Mouse (Mus musculus): ENCODE results near the gene Fscn2. TPM values are rescaled to one million over a fixed set of nuclear protein-coding genes. Genes with fewer than 3 reads are reported as not detected.

Gene Fscn2
- polyA plus RNA-seq, 1 experiment from 2014 or later: 1.0 TPM

- no peaks in the 10 kb centered on the region for H3K9me3 ChIP-seq (ENCODE audit: control insufficient read depth, low read length)
- no peaks in the 10 kb centered on the region for H3K27me3 ChIP-seq (ENCODE audit: control insufficient read depth, insufficient read depth, low read length)
- no peak overlapping the region for H3K27ac ChIP-seq (ENCODE audit: low read depth, low read length)
- no peak overlapping the region for H3K4me3 ChIP-seq (ENCODE audit: low read depth, low read length)
- ATAC-seq (replicated peaks; ENCODE audit: low FRiP score) (no peak), DNase-seq (ENCODE audit: low spot score) (peak; percentile 81)
- peaks cover 22% of the 10 kb centered on the region for H3K4me1 ChIP-seq (replicated peaks; ENCODE audit: control insufficient read depth, insufficient read depth, low read length)
- H3K9ac ChIP-seq (ENCODE audit: low read length): no peak overlapping the region
- H3K36me3 ChIP-seq (ENCODE audit: control insufficient read depth, insufficient read depth, low read length): no peaks in the 10 kb centered on the region
- WGBS: 25% methylated on average over 26 of the region's 26 CpGs
- H3K4me2 ChIP-seq (ENCODE audit: low read depth, low read length, severe bottlenecking): no peak overlapping the region
These were observed 7.6 kb upstream of the Fscn2 start for GRCm38 (mm10) chr11:120353500-120354303.

DNA sequence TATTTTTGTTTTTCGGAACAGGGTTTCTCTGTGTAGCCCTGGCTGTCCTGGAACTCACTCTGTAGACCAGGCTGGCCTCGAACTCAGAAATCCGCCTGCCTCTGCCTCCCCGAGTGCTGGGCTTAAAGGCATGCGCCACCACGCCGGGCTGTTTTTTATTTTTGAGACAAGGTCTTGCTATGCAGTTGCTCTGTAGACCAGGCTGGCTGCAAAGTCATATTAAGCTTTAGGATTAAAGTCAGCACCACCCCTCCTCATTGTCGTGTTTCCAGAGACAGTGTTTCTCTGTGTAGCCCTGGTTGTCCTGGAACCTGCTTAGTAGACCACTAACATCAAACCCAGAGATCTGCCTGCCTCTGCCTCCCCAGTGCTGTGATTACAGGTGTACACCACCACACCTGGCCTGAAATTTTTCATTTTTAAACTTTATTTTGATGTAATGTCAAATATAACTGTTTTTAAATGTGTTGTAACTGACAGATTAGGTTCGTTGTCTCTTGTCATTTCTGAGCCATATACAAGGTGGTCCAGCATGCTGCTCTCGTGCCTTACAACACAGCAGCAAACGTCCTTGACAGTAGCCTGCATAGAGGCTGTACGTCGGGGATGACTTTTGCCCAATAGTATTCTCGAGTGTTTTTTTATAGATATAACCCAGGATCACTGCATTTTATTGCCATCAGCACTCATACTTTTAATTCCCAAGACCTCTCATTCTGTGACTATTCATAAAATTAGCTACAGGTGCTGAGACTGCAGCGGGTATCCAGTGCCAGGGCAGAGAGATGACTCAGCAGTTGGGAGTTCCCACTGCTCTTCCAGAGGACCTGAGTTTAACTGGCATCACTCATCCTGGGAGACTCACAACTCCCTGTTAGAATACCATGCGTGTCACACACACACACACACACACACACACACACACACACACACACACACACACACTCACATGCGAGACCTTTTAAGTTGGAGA, 6.7 kb upstream of the Fscn2 start:
- Histone ChIP-seq H3K36me3 (ENCODE audit: control insufficient read depth, insufficient read depth, low read length) (no peaks in the 10 kb centered on the region), H3K4me2 (ENCODE audit: low read depth, low read length, severe bottlenecking) (no peak overlapping the region), H3K9ac (ENCODE audit: low read length) (no peak overlapping the region), H3K27ac (ENCODE audit: low read depth, low read length) (no peak overlapping the region), H3K27me3 (ENCODE audit: control insufficient read depth, insufficient read depth, low read length) (no peaks in the 10 kb centered on the region), H3K4me1 (replicated peaks; ENCODE audit: control insufficient read depth, insufficient read depth, low read length) (peaks cover 20% of the 10 kb centered on the region), H3K4me3 (ENCODE audit: low read depth, low read length) (no peak overlapping the region), H3K9me3 (ENCODE audit: control insufficient read depth, low read length) (no peaks in the 10 kb centered on the region)
- ATAC-seq (replicated peaks; ENCODE audit: low FRiP score) (no peak), DNase-seq (ENCODE audit: low spot score) (peak; percentile 48)
- WGBS: 91% methylated on average over 17 of the region's 17 CpGs

DNA sequence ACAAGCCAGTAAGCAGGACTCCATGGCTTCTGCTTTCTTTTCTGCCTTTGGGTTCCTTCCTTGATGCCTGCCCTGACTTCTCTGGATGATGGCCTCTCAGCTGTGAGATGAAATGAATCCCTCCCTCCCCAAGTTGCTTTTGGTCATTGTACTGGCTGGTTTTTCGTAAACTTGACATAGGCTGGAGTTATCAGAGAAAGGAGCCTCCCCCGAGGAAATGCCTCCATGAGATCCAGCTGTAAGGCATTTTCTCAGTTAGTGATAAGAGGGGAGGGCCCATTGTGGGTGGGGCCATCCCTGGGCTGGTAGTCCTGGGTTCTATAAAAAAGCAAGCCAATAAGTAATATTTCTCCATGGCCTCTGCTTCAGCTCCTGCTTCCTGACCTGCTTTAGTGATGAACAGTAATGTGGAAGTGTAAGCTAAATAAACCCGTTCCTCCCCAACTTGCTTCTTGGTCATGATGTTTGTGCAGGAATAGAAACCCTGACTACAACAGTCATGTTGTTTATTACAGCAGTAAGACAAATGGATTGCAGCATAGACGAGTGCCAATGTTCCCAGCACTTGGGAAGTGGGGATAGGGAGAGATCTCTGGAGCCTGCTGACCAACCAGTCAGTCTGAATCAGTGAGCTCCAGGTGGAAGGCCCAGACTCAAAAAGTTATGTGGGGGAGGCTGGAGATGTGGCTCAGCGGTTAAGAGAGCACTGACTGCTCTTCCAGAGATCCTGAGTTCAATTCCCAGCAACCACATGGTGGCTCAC, 5.9 kb upstream of the Fscn2 start:
- ATAC-seq (replicated peaks; ENCODE audit: low FRiP score) (no peak), DNase-seq (ENCODE audit: low spot score) (no peak)
- no peaks in the 10 kb centered on the region for H3K27me3 ChIP-seq (ENCODE audit: control insufficient read depth, insufficient read depth, low read length)
- no peak overlapping the region for H3K4me2 ChIP-seq (ENCODE audit: low read depth, low read length, severe bottlenecking)
- no peaks in the 10 kb centered on the region for H3K9me3 ChIP-seq (ENCODE audit: control insufficient read depth, low read length)
- no peak overlapping the region for H3K9ac ChIP-seq (ENCODE audit: low read length)
- peaks cover 17% of the 10 kb centered on the region for H3K4me1 ChIP-seq (replicated peaks; ENCODE audit: control insufficient read depth, insufficient read depth, low read length)
- 86% methylated on average over 5 of the region's 5 CpGs for WGBS
- H3K27ac ChIP-seq (ENCODE audit: low read depth, low read length): no peak overlapping the region
- H3K4me3 ChIP-seq (ENCODE audit: low read depth, low read length): no peak overlapping the region
- H3K36me3 ChIP-seq (ENCODE audit: control insufficient read depth, insufficient read depth, low read length): no peaks in the 10 kb centered on the region

- Histone ChIP-seq H3K27me3 (ENCODE audit: control insufficient read depth, insufficient read depth, low read length) (no peaks in the 10 kb centered on the region), H3K4me1 (replicated peaks; ENCODE audit: control insufficient read depth, insufficient read depth, low read length) (peaks cover 10% of the 10 kb centered on the region), H3K9me3 (ENCODE audit: control insufficient read depth, low read length) (no peaks in the 10 kb centered on the region), H3K4me3 (ENCODE audit: low read depth, low read length) (no peak overlapping the region), H3K36me3 (ENCODE audit: control insufficient read depth, insufficient read depth, low read length) (no peaks in the 10 kb centered on the region), H3K9ac (ENCODE audit: low read length) (no peak overlapping the region), H3K4me2 (ENCODE audit: low read depth, low read length, severe bottlenecking) (no peak overlapping the region), H3K27ac (ENCODE audit: low read depth, low read length) (no peak overlapping the region)
- DNase-seq (ENCODE audit: low spot score): no peak
- ATAC-seq (replicated peaks; ENCODE audit: low FRiP score): no peak
- WGBS: 85% methylated on average over 15 of the region's 15 CpGs
These were observed 5.0 kb upstream of the Fscn2 start for GRCm38 (mm10) chr11:120356319-120356840.

DNA sequence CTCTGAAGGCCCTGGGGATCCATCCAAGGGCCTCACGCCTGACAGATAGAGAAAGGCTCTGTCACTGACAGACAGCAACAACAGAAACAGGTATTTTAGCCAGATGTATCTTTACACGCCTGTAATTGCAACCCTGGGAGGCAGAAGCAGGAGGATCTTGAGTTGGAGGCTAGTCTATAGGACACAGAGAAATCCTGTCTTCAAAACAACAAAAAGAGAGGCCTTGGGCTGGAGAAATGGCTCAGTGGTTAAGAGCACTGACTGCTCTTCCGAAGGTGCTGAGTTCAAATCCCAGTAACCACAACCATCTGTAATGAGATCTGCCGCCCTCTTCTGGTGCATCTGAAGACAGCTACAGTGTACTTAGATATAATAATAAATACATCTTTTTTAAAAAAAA, 4.4 kb upstream of the Fscn2 start:
- ATAC-seq (replicated peaks; ENCODE audit: low FRiP score) (no peak), DNase-seq (ENCODE audit: low spot score) (no peak)
- 94% methylated on average over 4 of the region's 4 CpGs for WGBS
- Histone ChIP-seq H3K4me2 (ENCODE audit: low read depth, low read length, severe bottlenecking) (no peak overlapping the region), H3K4me1 (replicated peaks; ENCODE audit: control insufficient read depth, insufficient read depth, low read length) (peaks cover 10% of the 10 kb centered on the region), H3K4me3 (ENCODE audit: low read depth, low read length) (no peak overlapping the region), H3K27me3 (ENCODE audit: control insufficient read depth, insufficient read depth, low read length) (no peaks in the 10 kb centered on the region), H3K9me3 (ENCODE audit: control insufficient read depth, low read length) (no peaks in the 10 kb centered on the region), H3K27ac (ENCODE audit: low read depth, low read length) (no peak overlapping the region), H3K36me3 (ENCODE audit: control insufficient read depth, insufficient read depth, low read length) (no peaks in the 10 kb centered on the region), H3K9ac (ENCODE audit: low read length) (no peak overlapping the region)

DNA sequence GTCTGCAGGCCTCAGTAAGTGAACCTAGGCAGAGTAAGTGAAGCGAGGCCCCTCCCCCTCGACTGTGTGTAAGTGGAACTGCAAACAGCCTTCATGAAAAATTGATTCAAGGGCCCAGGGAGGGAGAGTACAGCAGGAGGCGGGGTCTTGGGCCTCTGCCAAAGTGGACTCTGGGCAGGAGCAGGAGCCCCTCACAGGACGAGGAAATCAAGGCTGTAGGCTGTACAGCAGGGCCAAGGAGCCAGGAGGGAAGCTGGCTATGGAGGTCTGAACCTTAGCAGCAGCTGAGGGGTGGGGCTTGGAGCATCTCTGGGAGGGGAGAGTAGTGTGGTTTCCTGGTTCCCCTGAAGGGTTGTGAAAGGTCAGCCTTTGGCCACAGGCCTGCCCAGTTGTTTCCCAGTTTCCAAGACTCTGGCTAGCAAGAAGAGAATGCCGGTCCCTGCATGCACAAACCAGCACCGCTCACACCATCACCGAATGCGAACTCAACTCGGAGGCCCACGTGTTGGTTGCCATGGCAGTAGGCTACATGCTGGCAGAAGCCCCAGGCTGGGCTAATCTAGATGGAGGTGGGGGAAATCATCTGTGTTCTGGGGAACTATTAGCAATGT, 3.4 kb upstream of the Fscn2 start:
- peak overlapping the region; percentile 73 for H3K27ac ChIP-seq (ENCODE audit: low read depth, low read length)
- no peaks in the 10 kb centered on the region for H3K36me3 ChIP-seq (ENCODE audit: control insufficient read depth, insufficient read depth, low read length)
- 23% methylated on average over 10 of the region's 10 CpGs for WGBS
- H3K4me2 ChIP-seq (ENCODE audit: low read depth, low read length, severe bottlenecking): no peak overlapping the region
- H3K4me3 ChIP-seq (ENCODE audit: low read depth, low read length): no peak overlapping the region
- DNase-seq (ENCODE audit: low spot score) (peak; percentile 84), ATAC-seq (replicated peaks; ENCODE audit: low FRiP score) (peak; percentile 67)
- H3K9me3 ChIP-seq (ENCODE audit: control insufficient read depth, low read length): no peaks in the 10 kb centered on the region
- H3K4me1 ChIP-seq (replicated peaks; ENCODE audit: control insufficient read depth, insufficient read depth, low read length): peaks cover 10% of the 10 kb centered on the region
- H3K27me3 ChIP-seq (ENCODE audit: control insufficient read depth, insufficient read depth, low read length): no peaks in the 10 kb centered on the region
- no peak overlapping the region for H3K9ac ChIP-seq (ENCODE audit: low read length)

DNA sequence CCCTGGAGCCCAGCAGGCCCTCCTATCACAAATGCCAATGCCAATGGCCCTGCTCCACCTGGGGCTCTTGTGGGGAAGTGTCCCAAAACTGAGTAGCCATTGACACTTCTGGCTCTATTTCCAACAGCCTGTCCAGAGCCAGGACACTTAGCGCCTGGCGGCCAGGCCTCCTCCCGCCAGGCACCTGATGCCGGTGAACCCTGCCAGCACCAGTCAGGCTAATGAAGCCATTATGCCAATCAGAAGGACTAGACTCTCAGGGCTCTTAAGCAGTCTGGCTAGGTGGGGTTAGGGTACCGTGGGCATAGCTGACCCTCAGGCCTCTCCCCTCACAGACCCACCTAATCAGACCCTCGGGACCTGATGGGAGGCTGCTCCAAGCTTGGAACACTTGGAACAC, 1.9 kb upstream of the Fscn2 start:
- Histone ChIP-seq H3K9ac (ENCODE audit: low read length) (no peak overlapping the region), H3K4me3 (ENCODE audit: low read depth, low read length) (no peak overlapping the region), H3K27ac (ENCODE audit: low read depth, low read length) (no peak overlapping the region), H3K4me1 (replicated peaks; ENCODE audit: control insufficient read depth, insufficient read depth, low read length) (peaks cover 10% of the 10 kb centered on the region), H3K4me2 (ENCODE audit: low read depth, low read length, severe bottlenecking) (no peak overlapping the region), H3K9me3 (ENCODE audit: control insufficient read depth, low read length) (no peaks in the 10 kb centered on the region), H3K27me3 (ENCODE audit: control insufficient read depth, insufficient read depth, low read length) (no peaks in the 10 kb centered on the region), H3K36me3 (ENCODE audit: control insufficient read depth, insufficient read depth, low read length) (no peaks in the 10 kb centered on the region)
- DNase-seq (ENCODE audit: low spot score) (no peak), ATAC-seq (replicated peaks; ENCODE audit: low FRiP score) (no peak)
- 85% methylated on average over 6 of the region's 6 CpGs for WGBS

DNA sequence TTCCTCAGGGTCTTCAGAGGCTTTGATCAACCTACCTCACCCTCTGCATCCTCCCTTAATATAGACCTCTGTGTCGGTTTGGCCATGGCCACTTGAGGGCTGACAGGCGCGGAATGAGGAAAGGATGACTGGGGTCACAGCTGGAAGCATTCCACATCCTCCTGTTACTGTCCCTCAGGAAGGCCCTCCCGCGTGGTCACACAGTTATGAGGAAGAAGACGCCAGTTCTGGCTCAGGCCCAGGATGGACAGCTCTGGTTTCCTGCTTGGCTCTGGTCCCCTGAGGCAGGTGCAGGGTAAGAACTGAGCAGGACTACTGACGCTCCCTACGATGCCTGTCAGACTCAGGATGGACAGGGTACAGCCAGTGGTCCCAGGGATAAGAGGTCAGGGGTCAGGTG, 1.3 kb upstream of the Fscn2 start:
- no peaks in the 10 kb centered on the region for H3K36me3 ChIP-seq (ENCODE audit: control insufficient read depth, insufficient read depth, low read length)
- 66% methylated on average over 8 of the region's 8 CpGs for WGBS
- H3K4me1 ChIP-seq (replicated peaks; ENCODE audit: control insufficient read depth, insufficient read depth, low read length): peaks cover 10% of the 10 kb centered on the region
- H3K27ac ChIP-seq (ENCODE audit: low read depth, low read length): no peak overlapping the region
- H3K27me3 ChIP-seq (ENCODE audit: control insufficient read depth, insufficient read depth, low read length): 0 out of 2 replicates have a peak, but pooled peaks cover 2% of the 10 kb centered on the region
- H3K9me3 ChIP-seq (ENCODE audit: control insufficient read depth, low read length): no peaks in the 10 kb centered on the region
- H3K9ac ChIP-seq (ENCODE audit: low read length): no peak overlapping the region
- ATAC-seq (replicated peaks; ENCODE audit: low FRiP score): no peak
- no peak for DNase-seq (ENCODE audit: low spot score)
- H3K4me2 ChIP-seq (ENCODE audit: low read depth, low read length, severe bottlenecking): no peak overlapping the region
- H3K4me3 ChIP-seq (ENCODE audit: low read depth, low read length): no peak overlapping the region

Data from forebrain, embryonic 11.5 days (tissue).